20 mouse cellular contexts compared by ENCODE assay signal in the genomic region with DNA sequence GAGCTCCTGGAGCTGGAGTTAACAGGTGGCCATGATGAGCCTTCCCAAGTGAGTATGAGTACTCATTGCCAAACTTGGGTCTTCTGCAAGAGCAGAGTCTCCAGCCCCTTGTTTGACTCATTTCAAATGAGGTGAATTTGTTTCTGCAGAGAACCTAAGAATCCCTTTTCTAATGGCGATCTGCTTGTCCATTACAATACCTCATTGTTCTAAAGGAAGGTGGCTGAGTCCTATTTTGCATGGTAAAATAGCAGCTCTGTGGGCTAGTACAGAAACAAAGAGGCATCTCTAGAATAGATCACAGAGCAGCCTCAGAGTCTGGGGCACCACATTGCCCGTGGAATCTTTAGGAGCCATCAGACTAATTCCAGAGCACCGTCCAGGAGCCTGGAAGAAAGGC. TPM values are rescaled to one million over a fixed set of nuclear protein-coding genes. Genes with fewer than 3 reads are reported as not detected.
DNase-seq lines count a peak whose midpoint lies in the region; ATAC-seq and TF ChIP-seq lines count a peak whose summit lies in the region.
"Had no signal": no experiment of that assay in that cellular context is flagged by ENCODE, and none has a peak within 500 bp of the region (broad histone marks: within the 10 kb centered on the region; RNA-seq: fewer than 3 reads in every experiment).

No protein-coding gene starts in this region.

- H3K9me3 ChIP-seq in intestine, embryonic 15.5 days = no peaks in the 10 kb centered on the region
- no peaks in the 10 kb centered on the region for H3K9me3 ChIP-seq in intestine, postnatal 0 days (ENCODE audit: control insufficient read depth)
- H3K9me3 ChIP-seq in MEL (replicated peaks; ENCODE audit: insufficient read depth, low read length) = no peaks in the 10 kb centered on the region
- no peaks in the 10 kb centered on the region for H3K9me3 ChIP-seq in embryonic facial prominence, embryonic 13.5 days
- H3K9me3 ChIP-seq: forebrain, embryonic 13.5 days; heart, embryonic 12.5 days; hindbrain, embryonic 10.5 days had no signal

- H3K36me3 ChIP-seq in intestine, embryonic 15.5 days = no peaks in the 10 kb centered on the region
- no peaks in the 10 kb centered on the region for H3K36me3 ChIP-seq in intestine, postnatal 0 days (ENCODE audit: control insufficient read depth, insufficient read depth)
- no peaks in the 10 kb centered on the region; a peak in 1 of 4 replicates for H3K36me3 ChIP-seq in MEL (ENCODE audit: control insufficient read depth in 1 of 2, insufficient read depth in 2 of 2, low read length in 2 of 2)
- no peaks in the 10 kb centered on the region for H3K36me3 ChIP-seq in embryonic facial prominence, embryonic 13.5 days
- H3K36me3 ChIP-seq: heart, embryonic 12.5 days; hindbrain, embryonic 10.5 days had no signal

- no peak for ATAC-seq in intestine, embryonic 15.5 days
- no peak for ATAC-seq in intestine, postnatal 0 days
- no peak for ATAC-seq in embryonic facial prominence, embryonic 13.5 days (ENCODE audit: insufficient number of reproducible peaks, insufficient read depth, low FRiP score, low TSS enrichment, low read depth)
- ATAC-seq: activated CD4-positive, CD25-positive, alpha-beta regulatory T cell, adult 4 months; forebrain, embryonic 13.5 days had no signal

- no peak for TF ChIP-seq RAD21 in MEL (IDR thresholded peaks at IDR 0.05; ENCODE audit: low read depth, low read length)

- no peak for TF ChIP-seq EP300 in MEL (IDR thresholded peaks at IDR 0.05; ENCODE audit: low read depth in 1 of 2, low read length in 2 of 2)

- no peak for DNase-seq in MEL (ENCODE audit: low read depth, low spot score)
- DNase-seq in neural tube, embryonic 10.5 days (ENCODE audit: extremely low spot score, low spot score) = no peak
- no peak for DNase-seq in right cerebral cortex, postnatal 10 days (ENCODE audit: low spot score in 2 of 2)
- DNase-seq in right cerebral cortex, postnatal 25 days = no peak
- DNase-seq: adrenal gland, postnatal 25 days; cerebellum, adult 18-20 months; cerebellum, adult 9-11 months; cerebellum, postnatal 36 days; gastrocnemius, adult 2 months; gastrocnemius, postnatal 25 days; kidney, adult 18-20 months had no signal

- H3K27me3 ChIP-seq in intestine, embryonic 15.5 days (replicated peaks) = no peaks in the 10 kb centered on the region
- no peaks in the 10 kb centered on the region for H3K27me3 ChIP-seq in intestine, postnatal 0 days (replicated peaks; ENCODE audit: control insufficient read depth, insufficient read depth, low read length)
- H3K27me3 ChIP-seq in MEL (ENCODE audit: control insufficient read depth in 1 of 2, insufficient read depth in 2 of 2, low read length in 2 of 2) = no peaks in the 10 kb centered on the region
- no peaks in the 10 kb centered on the region for H3K27me3 ChIP-seq in embryonic facial prominence, embryonic 13.5 days
- H3K27me3 ChIP-seq: CH12.LX; forebrain, embryonic 13.5 days; heart, embryonic 12.5 days had no signal

- 71% methylated on average over 3 of the region's 3 CpGs for whole genome bisulfite sequencing in intestine, embryonic 15.5 days
- 82% methylated on average over 3 of the region's 3 CpGs for WGBS in intestine, postnatal 0 days
- 44% methylated on average over 3 of the region's 3 CpGs for WGBS in embryonic facial prominence, embryonic 13.5 days

- TF ChIP-seq CTCF in intestine, postnatal 0 days (IDR thresholded peaks at IDR 0.05; ENCODE audit: low read depth) = no peak
- TF ChIP-seq CTCF in MEL (IDR thresholded peaks at IDR 0.05 in 2 of 3, conservative IDR thresholded peaks at IDR 0.05 in 1 of 3; ENCODE audit: control insufficient read depth in 1 of 3, insufficient read depth in 1 of 3, low read depth in 2 of 3, low read length in 3 of 3, poor library complexity in 1 of 3, severe bottlenecking in 1 of 3) = no peak

- H3K9ac ChIP-seq in intestine, embryonic 15.5 days = no peak overlapping the region
- no peak overlapping the region for H3K9ac ChIP-seq in intestine, postnatal 0 days (ENCODE audit: low read depth, low read length)
- no peak overlapping the region for H3K9ac ChIP-seq in MEL (ENCODE audit: control insufficient read depth, low read depth, low read length, poor library complexity, severe bottlenecking)
- no peak overlapping the region for H3K9ac ChIP-seq in embryonic facial prominence, embryonic 13.5 days
- H3K9ac ChIP-seq: forebrain, embryonic 13.5 days; heart, embryonic 12.5 days; hindbrain, embryonic 14.5 days had no signal

- H3K27ac ChIP-seq in intestine, embryonic 15.5 days = peak overlapping the region; percentile 22; the same call in 1 of the 2 replicates
- H3K27ac ChIP-seq in intestine, postnatal 0 days (ENCODE audit: low read depth, low read length) = no peak overlapping the region
- no peak overlapping the region for H3K27ac ChIP-seq in MEL (ENCODE audit: control insufficient read depth, low read depth, low read length)
- peak overlapping the region; percentile 76 for H3K27ac ChIP-seq in embryonic facial prominence, embryonic 13.5 days
- H3K27ac ChIP-seq: forebrain, embryonic 13.5 days; gastrocnemius, adult 2 months; hindbrain, embryonic 10.5 days; hindbrain, embryonic 14.5 days had no signal

- H3K79me2 ChIP-seq in MEL (ENCODE audit: control insufficient read depth, insufficient read depth, low read length, poor library complexity) = no peaks in the 10 kb centered on the region

- TF ChIP-seq POLR2A in MEL (IDR thresholded peaks at IDR 0.05; ENCODE audit: control insufficient read depth in 1 of 2, insufficient read depth in 1 of 2, low read depth in 1 of 2, low read length in 2 of 2, poor library complexity in 1 of 2) = no peak

- no peak overlapping the region for H3K4me3 ChIP-seq in intestine, embryonic 15.5 days (replicated peaks)
- no peak overlapping the region for H3K4me3 ChIP-seq in intestine, postnatal 0 days (ENCODE audit: low read depth, low read length)
- H3K4me3 ChIP-seq in MEL (ENCODE audit: control insufficient read depth in 1 of 2, insufficient read depth in 1 of 2, low read depth in 2 of 2, low read length in 2 of 2) = no peak overlapping the region
- no peak overlapping the region for H3K4me3 ChIP-seq in embryonic facial prominence, embryonic 13.5 days
- H3K4me3 ChIP-seq: forebrain, embryonic 13.5 days; heart, embryonic 12.5 days; hindbrain, embryonic 10.5 days had no signal

- H3K4me2 ChIP-seq in intestine, embryonic 15.5 days (replicated peaks) = no peak overlapping the region
- H3K4me2 ChIP-seq in intestine, postnatal 0 days (replicated peaks; ENCODE audit: low read depth) = no peak overlapping the region
- peak overlapping the region; percentile 51 for H3K4me2 ChIP-seq in embryonic facial prominence, embryonic 13.5 days
- H3K4me2 ChIP-seq: forebrain, embryonic 13.5 days; heart, embryonic 12.5 days; hindbrain, embryonic 14.5 days had no signal

- H3K4me1 ChIP-seq in intestine, embryonic 15.5 days (replicated peaks) = no peaks in the 10 kb centered on the region
- no peaks in the 10 kb centered on the region for H3K4me1 ChIP-seq in intestine, postnatal 0 days (replicated peaks; ENCODE audit: control insufficient read depth, insufficient read depth, low read length)
- H3K4me1 ChIP-seq in MEL (ENCODE audit: control insufficient read depth in 1 of 2, insufficient read depth in 2 of 2, low read length in 2 of 2) = no peaks in the 10 kb centered on the region
- H3K4me1 ChIP-seq in embryonic facial prominence, embryonic 13.5 days = peaks cover 33% of the 10 kb centered on the region

TF ChIP-seq in MEL, 35 proteins besides CTCF, POLR2A, EP300 and RAD21:
- TF ChIP-seq GABPA (IDR thresholded peaks at IDR 0.05; ENCODE audit: low read depth, low read length) (no peak), SMC3 (IDR thresholded peaks at IDR 0.05; ENCODE audit: low read depth, low read length) (0 out of 2 replicates have a peak, but pooled peaks have one; percentile 9)

RNA-seq across cellular contexts. Expression of a gene that starts 34.6 kb away (rescaled TPM):
- 5.9 and 6.2 TPM in 2 replicates for polyA plus RNA-seq in intestine, embryonic 15.5 days (2015; fragmentation: Nextera tagmentation; extraction: Ambion mirVana)
- 1.2 and 1.6 TPM in 2 replicates for polyA plus RNA-seq in intestine, postnatal 0 days (2015; fragmentation: Nextera tagmentation; extraction: Ambion mirVana)
- total RNA-seq in MEL (2012; rRNA removed) = 25.4 and 34.1 TPM in 2 replicates
- polyA plus RNA-seq in MEL (2012; ENCODE audit: insufficient read depth in 1 of 2, insufficient read length in 2 of 2, low read depth in 1 of 2, low replicate concordance in 2 of 2, missing spikeins in 1 of 2) = 10 to 100 TPM in 1 of 2 experiments, not detected in 1; 22.8 TPM
- polyA plus RNA-seq in embryonic facial prominence, embryonic 13.5 days (2015; fragmentation: Nextera tagmentation; extraction: Ambion mirVana) = 11.2 and 13.4 TPM in 2 replicates

Comparison
In these comparisons a context has a peak if more than half of its experiments do, and no peak if none do; other contexts are left out.
1. H3K27ac ChIP-seq: peak in intestine, embryonic 15.5 days (single experiment) and embryonic facial prominence, embryonic 13.5 days (single experiment); none in intestine, postnatal 0 days (single experiment) and MEL (single experiment).